Mouse (Mus musculus) heart, postnatal 36 days (tissue): ENCODE measurements around the gene Gm28551. TPM values are rescaled to one million over a fixed set of nuclear protein-coding genes. Genes with fewer than 3 reads are reported as not detected.
"Not testable (repeated sequence)": the region's sequence is repeated elsewhere in the genome, so short reads cannot be mapped to it uniquely, and the experiment has no call there.

ENCODE experiments used
- DNase-seq, 2 experiments: peaks; one replicate each; pipeline ENCODE4 v3.0.0; 2021 to 2022
- intact Hi-C: fragments of 180-260 bp; cut with DNase I; formaldehyde crosslinking; loops from one replicate; pipeline ENCODE4 v1.15.1; 2025
- total RNA-seq, 2 experiments: library from RNA; stranded (reverse); gene quantifications; 2 replicates each; pipeline ENCODE4 v1.2.3; 2021

Gene Gm28551
- not detected for total RNA-seq

- intact Hi-C loops = loop anchor here (1.0 to 10.0 kb wide), 4 partner anchors 39 to 508 kb away; partner anchors contain the start of genes Gm28778, Hibch, Ormdl1 and Osgepl1
- peak; percentile 98 for DNase-seq
Observed at GRCm38 (mm10) chr1:53352327-53353261, at the start of gene Gm28551, which contains the start of the genes Asdurf and Asnsd1. TSS of gene Gm28551 (minus strand) at chr1:53352667. TSS of gene Asdurf (minus strand) at chr1:53352619. TSS of gene Asnsd1 (minus strand) at chr1:53352752.

GRCm38 (mm10) chr1:53393936-53394760 lies 41.7 kb upstream of the Gm28551 start:
- DNase-seq = peak; percentile 1 to 8

GRCm38 (mm10) chr1:53388762-53389161 lies 36.3 kb upstream of the Gm28551 start:
- DNase-seq = no peak
- intact Hi-C loops = no loop called here

More at GRCm38 (mm10) chr1:53393936-53394760, 41.7 kb upstream of the Gm28551 start:
- intact Hi-C loops = not testable (repeated sequence)

GRCm38 (mm10) chr1:53384085-53384688 lies 31.7 kb upstream of the Gm28551 start:
- DNase-seq = no peak
- intact Hi-C loops = no loop called here

- intact Hi-C loops = no loop called here
- DNase-seq = no peak
Observed at GRCm38 (mm10) chr1:53377731-53378130, 25.3 kb upstream of the Gm28551 start.

- intact Hi-C loops, DNase-seq: not testable (repeated sequence)
Observed at GRCm38 (mm10) chr1:53375965-53376364, 23.5 kb upstream of the Gm28551 start.

GRCm38 (mm10) chr1:53358988-53359387 lies 6.5 kb upstream of the Gm28551 start:
- DNase-seq = no peak
- intact Hi-C loops = loop anchor here (10.0 kb wide), 1 partner anchor 514 kb away; the partner anchor contains the start of gene Hibch

- intact Hi-C loops = no loop called here
- no peak for DNase-seq
Observed at GRCm38 (mm10) chr1:53341071-53341470, 11.4 kb downstream of the Gm28551 start.

- intact Hi-C loops, DNase-seq: not testable (repeated sequence)
Observed at GRCm38 (mm10) chr1:53337403-53337802, 15.1 kb downstream of the Gm28551 start.

- DNase-seq = no peak
- intact Hi-C loops = no loop called here
Observed at GRCm38 (mm10) chr1:53335465-53335864, 17.0 kb downstream of the Gm28551 start.

- DNase-seq, intact Hi-C loops: not testable (repeated sequence)
Observed at GRCm38 (mm10) chr1:53333527-53333926, 18.9 kb downstream of the Gm28551 start.

GRCm38 (mm10) chr1:53324827-53325494 lies 27.5 kb downstream of the Gm28551 start:
- DNase-seq = no peak
- intact Hi-C loops = no loop called here

GRCm38 (mm10) chr1:53324277-53324676 lies 28.2 kb downstream of the Gm28551 start:
- no peak for DNase-seq
- intact Hi-C loops = no loop called here

GRCm38 (mm10) chr1:53323254-53323653 lies 29.2 kb downstream of the Gm28551 start:
- no peak for DNase-seq
- intact Hi-C loops = no loop called here

- intact Hi-C loops = no loop called here
- DNase-seq = no peak
Observed at GRCm38 (mm10) chr1:53321662-53322344, 30.7 kb downstream of the Gm28551 start.

- DNase-seq = peak; percentile 85 to 87
- intact Hi-C loops = loop anchor here (1.0 to 10.0 kb wide), 3 partner anchors 16 to 472 kb away; partner anchors contain the start of genes Asdurf, Asnsd1, Gm28551 and Gm28778
Observed at GRCm38 (mm10) chr1:53312989-53313967, 39.2 kb downstream of the Gm28551 start, which contains the start of gene Osgepl1. TSS of gene Osgepl1 (plus strand) at chr1:53313624.

GRCm38 (mm10) chr1:53300506-53300905 lies 52.0 kb downstream of the Gm28551 start:
- DNase-seq = no peak
- intact Hi-C loops = no loop called here
